Mouse (Mus musculus) embryonic facial prominence, embryonic 14.5 days (tissue): ENCODE results near the gene 6030458C11Rik. TPM values are rescaled to one million over a fixed set of nuclear protein-coding genes. Genes with fewer than 3 reads are reported as not detected.
"Not testable (repeated sequence)": the region's sequence is repeated elsewhere in the genome, so short reads cannot be mapped to it uniquely, and the experiment has no call there.

Experiments
- ATAC-seq: fragments of 200-750 bp; cut with Nextera tagmentation; 2 replicates; pipeline ENCODE4 v1.8.0; 2017; ENCODE audit warnings: low read depth, moderate number of reproducible peaks, moderate TSS enrichment
- DNase-seq: peaks from one replicate; pipeline ENCODE4 v3.0.0-alpha.2; 2015; ENCODE audit warnings: low spot score
- H3K27ac ChIP-seq: fragments of 300-500 bp; sonication (generic); replicated peaks from 2 replicates; pipeline ENCODE4 v1.5.1; 2014; ENCODE audit warnings: low read depth, mild to moderate bottlenecking, low read length, moderate library complexity
- H3K27me3 ChIP-seq: fragments of 300-500 bp; sonication (generic); replicated peaks from 2 replicates; pipeline ENCODE4 v1.6.1; 2014; ENCODE audit warnings: low read length; ENCODE audit not compliant: control insufficient read depth, insufficient read depth
- H3K36me3 ChIP-seq: fragments of 300-500 bp; sonication (generic); 2 replicates; pipeline ENCODE4 v1.6.1; 2014; ENCODE audit warnings: low read length, mixed read lengths; ENCODE audit not compliant: control insufficient read depth, insufficient read depth
- H3K4me1 ChIP-seq: fragments of 300-500 bp; sonication (generic); 2 replicates; pipeline ENCODE4 v1.6.1; 2014; ENCODE audit warnings: antibody characterized with exemption, low read length; ENCODE audit not compliant: control insufficient read depth, insufficient read depth
- H3K4me2 ChIP-seq: fragments of 300-500 bp; sonication (generic); 2 replicates; pipeline ENCODE4 v1.6.1; 2014; ENCODE audit warnings: low read depth, mild to moderate bottlenecking, low read length, moderate library complexity, mixed read lengths
- H3K4me3 ChIP-seq: fragments of 300-500 bp; sonication (generic); 2 replicates; pipeline ENCODE4 v1.5.1; 2014; ENCODE audit warnings: low read depth, mild to moderate bottlenecking, low read length
- H3K9ac ChIP-seq: fragments of 300-500 bp; sonication (generic); 2 replicates; pipeline ENCODE4 v1.6.1; 2014; ENCODE audit warnings: low read depth, mild to moderate bottlenecking, low read length, moderate library complexity, mixed read lengths
- H3K9me3 ChIP-seq: fragments of 300-500 bp; sonication (generic); 2 replicates; pipeline ENCODE4 v1.6.1; 2016; ENCODE audit warnings: low read length; ENCODE audit not compliant: control insufficient read depth
- WGBS: fragments of 180-500 bp; shearing (Covaris S2); extraction: QIAGEN DNeasy Blood & Tissue Kit; methylation state at CpG from one replicate; pipeline ENCODE4 v1.1.7; 2014; 5-methylcytosine and 5-hydroxymethylcytosine counted together
- polyA plus RNA-seq: library from polyadenylated mRNA; unstranded; fragments of >200 nt; fragmentation: Nextera tagmentation; extraction: Ambion mirVana; gene quantifications from 2 replicates; pipeline ENCODE4 v1.2.1, GENCODE M21; 2014

Gene 6030458C11Rik
- polyA plus RNA-seq, 1 experiment from 2014 or later, result 20.6 TPM

DNA sequence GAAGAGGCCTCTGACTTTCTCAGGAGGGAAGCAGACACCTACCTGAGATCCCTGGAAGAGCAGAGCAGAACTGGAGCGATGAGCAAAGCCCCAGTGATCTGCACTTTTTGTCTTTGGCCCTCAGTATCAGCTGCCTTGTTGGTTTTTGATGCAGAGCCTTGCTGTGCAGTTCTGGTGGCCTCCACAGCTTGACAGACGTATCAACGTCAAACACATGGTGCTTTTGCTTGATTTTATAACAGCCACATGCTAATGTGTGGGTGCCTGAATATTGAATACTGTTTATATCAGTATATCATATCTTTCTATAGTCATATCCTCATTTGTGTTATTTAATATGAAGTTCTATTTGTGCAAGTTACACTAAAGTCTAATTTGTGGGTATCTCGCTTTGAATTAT lies 19.4 kb downstream of the 6030458C11Rik start:
- 73% methylated on average over 4 of the region's 4 CpGs for WGBS

DNA sequence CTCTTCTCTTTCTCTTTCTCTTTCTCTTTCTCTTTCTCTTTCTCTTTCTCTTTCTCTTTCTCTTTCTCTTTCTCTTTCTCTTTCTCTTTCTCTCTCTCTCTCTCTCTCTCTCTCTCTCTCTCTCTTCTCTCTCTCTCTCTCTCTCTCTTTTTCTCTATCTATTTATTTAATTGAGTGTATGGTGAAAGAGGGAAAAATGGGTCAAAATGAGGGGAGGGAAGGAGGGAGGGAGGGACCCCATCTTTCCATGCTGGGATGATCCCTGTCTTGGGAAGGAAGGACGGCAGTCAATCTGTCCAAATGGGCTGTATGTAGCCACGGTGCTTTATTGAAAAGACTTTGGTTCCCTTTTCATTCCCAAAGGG lies 23.3 kb downstream of the 6030458C11Rik start:
- H3K4me3 ChIP-seq, H3K4me1 ChIP-seq, H3K9me3 ChIP-seq, H3K36me3 ChIP-seq, H3K4me2 ChIP-seq, ATAC-seq, H3K27ac ChIP-seq, DNase-seq, H3K9ac ChIP-seq, H3K27me3 ChIP-seq: not testable (repeated sequence)
- 78% methylated on average over 2 of the region's 2 CpGs for WGBS

More for the DNA sequence above, 19.4 kb downstream of the 6030458C11Rik start:
- H3K4me2 ChIP-seq, result no peak overlapping the region
- H3K4me1 ChIP-seq, result no peaks in the 10 kb centered on the region
- H3K9me3 ChIP-seq, result no peaks in the 10 kb centered on the region
- H3K36me3 ChIP-seq, result peaks cover 38% of the 10 kb centered on the region
- no peak overlapping the region for H3K9ac ChIP-seq
- no peaks in the 10 kb centered on the region for H3K27me3 ChIP-seq
- ATAC-seq, result no peak
- DNase-seq, result no peak
- no peak overlapping the region for H3K4me3 ChIP-seq
- H3K27ac ChIP-seq, result no peak overlapping the region

DNA sequence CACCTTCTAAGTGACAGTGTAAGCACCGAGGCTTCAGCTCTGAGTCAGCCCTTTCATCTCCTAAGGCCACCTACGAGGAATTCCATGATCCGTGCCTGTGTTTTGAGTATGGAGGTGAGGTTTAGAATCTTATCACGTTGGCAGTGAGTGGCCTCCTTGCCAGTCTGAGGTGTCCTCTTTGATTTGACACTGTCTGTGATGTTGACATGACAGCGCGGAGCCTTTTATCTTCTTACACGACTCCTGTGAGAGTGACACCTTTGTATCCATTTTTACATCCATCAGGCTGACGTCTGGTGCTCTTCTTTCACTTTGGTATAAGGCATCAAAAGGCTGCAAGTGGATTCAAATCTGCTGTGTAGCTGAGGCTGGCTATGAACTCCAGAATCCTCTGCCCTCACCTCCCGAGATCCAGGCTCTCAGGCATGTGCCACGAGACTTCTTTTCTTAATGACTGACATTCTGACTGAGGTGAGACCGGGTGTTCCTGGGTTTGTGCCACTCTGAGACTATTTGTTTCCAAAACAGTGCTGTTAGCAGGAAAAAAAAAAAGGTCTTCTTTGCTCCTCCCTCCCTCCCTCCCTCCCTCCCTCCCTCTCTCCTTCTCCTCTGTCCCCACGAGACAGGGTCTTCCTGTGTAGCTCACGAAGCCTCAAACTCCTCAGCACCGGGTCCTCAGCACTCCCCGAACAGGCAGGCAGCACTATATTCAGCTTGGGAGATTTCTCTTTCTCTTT lies 23.9 kb downstream of the 6030458C11Rik start:
- Histone ChIP-seq H3K36me3 (no peaks in the 10 kb centered on the region), H3K4me3 (no peak overlapping the region)

DNA sequence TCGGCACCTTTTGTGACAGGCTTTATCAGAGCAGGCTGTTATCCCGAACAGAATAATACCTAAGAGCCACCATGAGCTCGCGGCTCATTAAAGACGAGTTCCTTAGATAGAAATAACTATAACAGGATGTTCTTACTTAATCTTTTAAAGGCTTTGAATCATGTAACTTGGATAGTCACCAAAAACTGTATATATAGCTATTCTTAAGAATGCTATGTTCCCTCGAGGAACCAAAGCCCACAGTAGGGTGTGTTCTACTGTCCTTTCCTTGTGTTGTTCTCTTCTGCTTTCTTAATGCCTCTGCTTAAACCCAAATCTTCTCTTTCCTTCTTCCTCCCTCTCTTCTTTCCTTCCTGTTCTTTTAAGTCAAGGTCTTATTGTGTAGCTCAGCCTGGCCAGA lies 26.4 kb downstream of the 6030458C11Rik start:
- no peak overlapping the region for H3K27ac ChIP-seq

More for the DNA sequence above, 23.9 kb downstream of the 6030458C11Rik start:
- WGBS, result 40% methylated on average over 15 of the region's 15 CpGs
- Histone ChIP-seq H3K27ac (no peak overlapping the region), H3K4me2 (no peak overlapping the region), H3K4me1 (no peaks in the 10 kb centered on the region), H3K27me3 (no peaks in the 10 kb centered on the region), H3K9ac (no peak overlapping the region), H3K9me3 (no peaks in the 10 kb centered on the region)
- DNase-seq (no peak), ATAC-seq (no peak)

DNA sequence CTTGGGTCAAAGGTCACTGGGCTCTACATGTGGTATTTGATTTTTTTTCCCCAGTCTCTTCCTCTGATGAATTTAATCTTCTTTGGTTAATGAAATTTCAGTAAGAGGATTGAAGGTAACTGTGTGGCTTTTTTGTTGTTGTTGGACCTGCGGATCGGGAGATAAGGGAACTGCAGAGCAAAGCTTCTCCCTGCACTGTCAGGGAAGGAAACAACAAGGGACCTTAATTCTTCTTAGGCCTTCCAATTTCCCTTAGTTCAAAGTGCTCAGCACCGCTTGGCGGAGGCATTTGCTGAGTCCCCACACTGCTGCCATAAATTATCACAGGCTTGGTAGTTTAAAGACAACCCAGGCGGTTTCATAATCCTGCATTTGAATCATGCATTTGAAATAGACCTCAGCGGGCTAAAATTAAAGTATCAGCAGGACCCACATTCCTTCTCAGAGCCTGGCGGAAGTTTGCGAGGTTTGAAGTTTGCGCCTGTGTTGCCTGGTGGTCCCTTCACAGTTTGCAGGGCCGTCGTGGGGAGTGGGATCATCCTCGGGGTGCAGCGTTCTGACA lies 28.5 kb downstream of the 6030458C11Rik start:
- Histone ChIP-seq H3K9ac (no peak overlapping the region), H3K4me1 (no peaks in the 10 kb centered on the region), H3K27ac (no peak overlapping the region), H3K36me3 (no peaks in the 10 kb centered on the region), H3K9me3 (no peaks in the 10 kb centered on the region), H3K4me3 (no peak overlapping the region), H3K4me2 (no peak overlapping the region), H3K27me3 (no peaks in the 10 kb centered on the region)
- WGBS, result 50% methylated on average over 13 of the region's 13 CpGs
- ATAC-seq (no peak), DNase-seq (no peak)

More for the DNA sequence above, 26.4 kb downstream of the 6030458C11Rik start:
- Histone ChIP-seq H3K27me3 (no peaks in the 10 kb centered on the region), H3K9me3 (no peaks in the 10 kb centered on the region), H3K4me1 (no peaks in the 10 kb centered on the region), H3K4me3 (no peak overlapping the region), H3K36me3 (no peaks in the 10 kb centered on the region), H3K9ac (no peak overlapping the region), H3K4me2 (no peak overlapping the region)
- WGBS, result 81% methylated on average over 6 of the region's 6 CpGs
- DNase-seq, result no peak
- no peak for ATAC-seq

DNA sequence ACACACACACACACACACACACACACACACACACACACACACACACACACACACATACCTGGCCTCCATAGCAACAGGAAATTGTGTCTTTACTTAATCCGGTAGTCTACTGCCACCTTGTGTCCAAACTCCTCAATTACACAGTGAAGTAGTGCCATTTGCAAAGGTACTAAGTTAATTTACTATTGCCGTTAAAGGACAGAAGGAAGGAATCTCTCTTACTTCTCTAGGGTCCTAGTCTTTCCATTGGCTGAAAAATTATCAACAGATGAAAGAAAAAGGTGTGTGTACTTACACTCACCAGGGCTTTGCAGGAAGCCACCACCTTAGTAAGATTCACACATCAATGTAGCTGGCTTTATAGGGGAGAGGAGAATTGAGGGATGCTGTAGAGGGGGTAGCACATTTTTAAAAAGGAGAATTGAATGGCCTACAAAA lies 29.0 kb downstream of the 6030458C11Rik start:
- ATAC-seq (0 out of 2 replicates have a peak, but pooled peaks have one; percentile 44), DNase-seq (peak; percentile 93)
- Histone ChIP-seq H3K4me1 (no peaks in the 10 kb centered on the region), H3K9ac (no peak overlapping the region), H3K27me3 (no peaks in the 10 kb centered on the region), H3K36me3 (no peaks in the 10 kb centered on the region), H3K27ac (no peak overlapping the region), H3K9me3 (no peaks in the 10 kb centered on the region), H3K4me3 (no peak overlapping the region), H3K4me2 (no peak overlapping the region)
- WGBS, result 0% methylated on average over 2 of the region's 2 CpGs

DNA sequence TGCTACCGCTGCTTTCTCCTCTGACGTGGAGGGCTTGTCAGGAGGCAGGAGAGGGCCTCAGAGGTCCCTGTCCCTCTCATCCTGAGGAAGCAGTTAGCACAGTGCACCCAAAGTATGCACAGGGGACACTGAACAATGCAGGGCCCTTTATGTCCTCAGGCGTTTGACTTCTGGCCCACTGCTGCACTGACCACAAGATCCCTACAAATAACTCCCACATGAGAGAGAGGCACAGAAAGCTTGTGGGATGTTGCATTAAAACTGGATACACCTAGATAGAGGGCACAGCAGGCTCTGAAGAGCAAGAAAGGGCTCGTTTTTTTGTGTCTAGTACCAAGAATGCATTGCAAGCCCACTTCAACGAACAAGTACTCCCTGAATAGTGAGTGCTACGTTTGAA lies 30.1 kb downstream of the 6030458C11Rik start:
- peaks cover 4% of the 10 kb centered on the region; the same call in 1 of the 2 replicates for H3K4me1 ChIP-seq
- 55% methylated on average over 6 of the region's 6 CpGs for WGBS
- H3K27ac ChIP-seq, result no peak overlapping the region
- ATAC-seq (no peak), DNase-seq (no peak)
- no peak overlapping the region for H3K4me2 ChIP-seq
- H3K36me3 ChIP-seq, result no peaks in the 10 kb centered on the region
- H3K4me3 ChIP-seq, result no peak overlapping the region
- no peak overlapping the region for H3K9ac ChIP-seq
- no peaks in the 10 kb centered on the region for H3K27me3 ChIP-seq
- H3K9me3 ChIP-seq, result no peaks in the 10 kb centered on the region

DNA sequence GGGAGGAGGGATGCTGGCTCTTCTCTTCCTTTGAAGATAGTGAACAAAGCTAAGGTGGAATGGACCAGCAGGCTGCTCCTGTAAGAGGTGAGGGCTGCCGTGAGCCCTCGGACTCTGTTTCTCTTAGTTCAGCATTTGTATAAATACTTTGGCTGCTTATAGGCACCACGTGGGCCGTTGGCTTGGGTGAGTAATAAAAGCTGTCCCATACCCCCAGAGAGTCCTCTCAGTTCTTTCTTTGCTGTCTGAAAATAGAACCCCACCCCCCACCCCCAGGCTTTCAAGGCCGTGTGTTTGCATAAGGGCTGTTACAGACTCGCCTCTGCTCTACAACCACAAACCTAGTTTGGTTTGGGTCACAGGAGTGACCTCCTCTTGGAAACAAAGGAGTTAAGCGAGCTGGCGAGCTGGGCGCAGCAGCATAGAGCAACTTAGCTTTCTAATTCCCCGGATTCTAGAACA lies 35.0 kb downstream of the 6030458C11Rik start:
- Histone ChIP-seq H3K9me3 (no peaks in the 10 kb centered on the region), H3K27me3 (no peaks in the 10 kb centered on the region), H3K4me2 (peak overlapping the region; percentile 18; the same call in 1 of the 2 replicates), H3K4me3 (no peak overlapping the region), H3K4me1 (peaks cover 6% of the 10 kb centered on the region; the same call in 1 of the 2 replicates), H3K9ac (0 out of 2 replicates have a peak overlapping the region, but pooled peaks have one; percentile 3), H3K27ac (no peak overlapping the region), H3K36me3 (no peaks in the 10 kb centered on the region)
- DNase-seq, result peak; percentile 29
- ATAC-seq, result peak; percentile 53; the same call in 1 of the 2 replicates
- WGBS, result 19% methylated on average over 10 of the region's 10 CpGs
